19 mouse cellular contexts compared by ENCODE assay signal in genomic region chr4:101642708-101643107, GRCm38 (mm10). TPM values are rescaled to one million over a fixed set of nuclear protein-coding genes. Genes with fewer than 3 reads are reported as not detected.
DNase-seq lines count a peak whose midpoint lies in the region; ATAC-seq and TF ChIP-seq lines count a peak whose summit lies in the region.
"Had no signal": no experiment of that assay in that cellular context is flagged by ENCODE, and none has a peak within 500 bp of the region (broad histone marks: within the 10 kb centered on the region; RNA-seq: fewer than 3 reads in every experiment).

No protein-coding gene starts in this region.

- H3K4me3 ChIP-seq in forebrain, postnatal 0 days (ENCODE audit: low read depth, low read length), result no peak overlapping the region
- no peak overlapping the region for H3K4me3 ChIP-seq in forebrain, embryonic 16.5 days (replicated peaks; ENCODE audit: low read length)
- H3K4me3 ChIP-seq in layer of hippocampus, adult 2 months, result no peak overlapping the region
- no peak overlapping the region for H3K4me3 ChIP-seq in embryonic fibroblast, embryonic 13.5 days (ENCODE audit: insufficient read depth, low read length)
- H3K4me3 ChIP-seq: embryonic facial prominence, embryonic 10.5 days; gastrocnemius, adult 2 months; heart, embryonic 10.5 days; hindbrain, embryonic 10.5 days; limb, embryonic 15.5 days had no signal

- 0 out of 2 replicates have a peak, but pooled peaks cover 3% of the 10 kb centered on the region for H3K4me1 ChIP-seq in forebrain, postnatal 0 days (ENCODE audit: insufficient read depth)
- H3K4me1 ChIP-seq in forebrain, embryonic 16.5 days (replicated peaks; ENCODE audit: control insufficient read depth, insufficient read depth, low read length), result no peaks in the 10 kb centered on the region
- H3K4me1 ChIP-seq in embryonic fibroblast, embryonic 13.5 days (ENCODE audit: control insufficient read depth, insufficient read depth, low read length), result peaks cover 4% of the 10 kb centered on the region; the same call in 1 of the 2 replicates
- H3K4me1 ChIP-seq: limb, embryonic 15.5 days had no signal

- H3K4me2 ChIP-seq in forebrain, postnatal 0 days (ENCODE audit: low read depth), result no peak overlapping the region
- H3K4me2 ChIP-seq in forebrain, embryonic 16.5 days (ENCODE audit: low read length), result no peak overlapping the region
- H3K4me2 ChIP-seq: limb, embryonic 15.5 days had no signal

- ATAC-seq in forebrain, postnatal 0 days, result no peak
- no peak for ATAC-seq in forebrain, embryonic 16.5 days

- H3K27me3 ChIP-seq in forebrain, postnatal 0 days (ENCODE audit: insufficient read depth, low read length), result no peaks in the 10 kb centered on the region
- H3K27me3 ChIP-seq in forebrain, embryonic 16.5 days (replicated peaks; ENCODE audit: control insufficient read depth, insufficient read depth, low read length), result no peaks in the 10 kb centered on the region
- H3K27me3 ChIP-seq: limb, embryonic 15.5 days had no signal

- no peak overlapping the region for H3K27ac ChIP-seq in forebrain, postnatal 0 days (ENCODE audit: low read depth, low read length)
- no peak overlapping the region for H3K27ac ChIP-seq in forebrain, embryonic 16.5 days (ENCODE audit: low read length)
- peak overlapping the region; percentile 73 for H3K27ac ChIP-seq in layer of hippocampus, adult 2 months
- 0 out of 2 replicates have a peak overlapping the region, but pooled peaks have one; percentile 28 for H3K27ac ChIP-seq in embryonic fibroblast, embryonic 13.5 days (ENCODE audit: insufficient read depth, low read length)
- H3K27ac ChIP-seq: embryonic facial prominence, embryonic 10.5 days; gastrocnemius, adult 2 months; heart, embryonic 10.5 days; hindbrain, embryonic 10.5 days; limb, embryonic 15.5 days had no signal

- peaks cover 21% of the 10 kb centered on the region for H3K36me3 ChIP-seq in forebrain, postnatal 0 days (ENCODE audit: insufficient read depth)
- 0 out of 2 replicates have a peak, but pooled peaks cover 2% of the 10 kb centered on the region for H3K36me3 ChIP-seq in forebrain, embryonic 16.5 days (ENCODE audit: control insufficient read depth, insufficient read depth)
- H3K36me3 ChIP-seq: embryonic facial prominence, embryonic 10.5 days; G1E; heart, embryonic 10.5 days; hindbrain, embryonic 10.5 days; limb, embryonic 15.5 days had no signal

- TF ChIP-seq CTCF in forebrain, postnatal 0 days (IDR thresholded peaks at IDR 0.05; ENCODE audit: low read depth), result 0 out of 2 replicates have a peak, but pooled peaks have one; percentile 31
- TF ChIP-seq CTCF in layer of hippocampus, adult 2 months (conservative IDR thresholded peaks at IDR 0.05), result peak; percentile 62
- 0 out of 2 replicates have a peak, but pooled peaks have one; percentile 21 for TF ChIP-seq CTCF in embryonic fibroblast, embryonic 13.5 days (IDR thresholded peaks at IDR 0.05; ENCODE audit: borderline replicate concordance, insufficient read depth, low read length)

- H3K9ac ChIP-seq in forebrain, postnatal 0 days, result no peak overlapping the region
- H3K9ac ChIP-seq in forebrain, embryonic 16.5 days (replicated peaks; ENCODE audit: low read depth, low read length), result no peak overlapping the region
- H3K9ac ChIP-seq: limb, embryonic 15.5 days had no signal

- no peaks in the 10 kb centered on the region for H3K9me3 ChIP-seq in forebrain, postnatal 0 days (ENCODE audit: low read length)
- no peaks in the 10 kb centered on the region for H3K9me3 ChIP-seq in forebrain, embryonic 16.5 days (ENCODE audit: control insufficient read depth, low read length)
- H3K9me3 ChIP-seq: embryonic facial prominence, embryonic 10.5 days; G1E; heart, embryonic 10.5 days; hindbrain, embryonic 10.5 days; limb, embryonic 15.5 days had no signal

- DNase-seq in forebrain, postnatal 0 days, result no peak
- no peak for DNase-seq in layer of hippocampus, adult 2 months (ENCODE audit: low spot score in 2 of 2)
- DNase-seq in layer of hippocampus, adult 9-11 months, result no peak
- DNase-seq in A20 (ENCODE audit: low read depth, low spot score), result peak; percentile 22
- no peak for DNase-seq in thymus, postnatal 14 days
- DNase-seq in frontal cortex, postnatal 10 days (ENCODE audit: low spot score in 2 of 2), result no peak
- DNase-seq: adrenal gland, postnatal 14 days; cerebellum, adult 9-11 months; gastrocnemius, adult 2 months; kidney, adult 8-10 months; kidney, postnatal 14 days; lung, postnatal 4 days had no signal

- TF ChIP-seq POLR2A in embryonic fibroblast, embryonic 13.5 days (IDR thresholded peaks at IDR 0.05; ENCODE audit: low read depth, low read length), result no peak

- WGBS in forebrain, postnatal 0 days, result 81% methylated on average over 6 of the region's 6 CpGs
- 85% methylated on average over 6 of the region's 6 CpGs for WGBS in forebrain, embryonic 16.5 days

RNA-seq across cellular contexts. Expression of gene Leprot, which starts 4.8 kb away (rescaled TPM):
- total RNA-seq in forebrain, postnatal 0 days (2014; rRNA removed), result 74.8 and 78.8 TPM in 2 replicates
- 89.0 and 98.3 TPM in 2 replicates for polyA plus RNA-seq in forebrain, postnatal 0 days (2015; fragmentation: Nextera tagmentation; extraction: Ambion mirVana)
- polyA plus RNA-seq in forebrain, embryonic 16.5 days (2015; fragmentation: Nextera tagmentation; extraction: Ambion mirVana), result 92.5 and 102 TPM in 2 replicates
- 10 to 100 TPM; 27.4 to 27.9 TPM for total RNA-seq in layer of hippocampus, adult 2 months (2021)
- 107 and 109 TPM in 2 replicates for polyA plus RNA-seq in embryonic fibroblast, embryonic 13.5 days (2011; ENCODE audit: insufficient read length, low read depth, missing spikeins)

Comparison
In these comparisons a context has a peak if more than half of its experiments do, and no peak if none do; other contexts are left out.
1. H3K27ac ChIP-seq: peak in layer of hippocampus, adult 2 months (single experiment) and embryonic fibroblast, embryonic 13.5 days (single experiment); none in forebrain, postnatal 0 days (single experiment) and forebrain, embryonic 16.5 days (single experiment).
2. Peak in every context shown above with its lines, with median percentiles within 50 percentile points of each other: CTCF ChIP-seq.